Mouse (Mus musculus): ENCODE results near the gene Nkapd1. TPM values are rescaled to one million over a fixed set of nuclear protein-coding genes. Genes with fewer than 3 reads are reported as not detected.

Nkapd1 gene
- total RNA-seq, 2 experiments from 2014 or later = 13.0 to 16.5 TPM

GRCm38 (mm10) chr9:50603189-50603997 lies 13.9 kb downstream of the Nkapd1 start, which contains the start of the genes Sdhd and Timm8b:
Sdhd (minus strand) TSS chr9:50603812.
Timm8b (plus strand) TSS chr9:50603910.
- intact Hi-C loops (cut with DNase I) = loop anchor here (2.0 to 5.0 kb wide), 3 partner anchors 13 to 141 kb away; partner anchors contain the start of genes Dlat, Nkapd1 and Pih1d2

DNA sequence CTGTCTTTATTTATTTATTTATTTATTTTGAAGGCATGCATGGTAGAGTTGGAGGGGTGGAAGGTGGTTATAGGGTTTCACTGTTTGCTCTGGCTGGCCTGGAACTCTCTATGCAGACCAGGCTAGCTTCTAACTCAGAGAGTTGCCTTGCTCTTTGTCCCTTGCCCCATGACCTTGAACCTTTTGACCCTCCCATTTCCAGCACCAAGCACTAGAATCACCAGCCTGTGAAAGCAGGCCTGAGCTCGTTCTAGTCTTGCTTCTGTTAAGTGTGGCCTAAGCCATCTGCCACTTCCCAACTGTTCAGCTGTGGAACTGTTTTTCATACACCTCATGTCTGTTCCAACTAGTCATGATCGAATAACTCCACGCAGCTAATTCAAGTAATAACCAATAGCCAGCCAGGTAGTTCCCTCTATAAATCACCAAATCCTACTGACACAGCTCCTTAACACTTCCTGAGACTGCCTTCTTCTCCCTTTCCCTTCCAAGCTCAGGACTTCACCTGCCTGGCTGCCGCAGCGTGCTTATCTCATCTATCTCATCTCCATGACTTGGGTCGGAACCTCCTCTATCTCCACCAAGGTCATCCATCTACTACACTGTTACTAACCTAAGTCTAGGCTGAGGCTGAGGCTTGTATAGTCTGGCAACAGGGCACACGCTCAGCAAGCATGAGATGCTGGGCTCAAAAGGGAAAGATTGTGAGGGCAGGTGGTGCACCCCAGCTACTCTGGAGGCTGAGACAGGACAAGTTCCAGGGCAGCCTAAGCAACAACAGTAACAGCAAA lies 15.0 kb downstream of the Nkapd1 start:
- DNase-seq = no peak
- intact Hi-C loops (cut with DNase I) = loop anchor here (2.0 to 5.0 kb wide), 3 partner anchors 15 to 140 kb away; partner anchors contain the start of genes Dlat, Nkapd1 and Pih1d2

More at GRCm38 (mm10) chr9:50603189-50603997, 13.9 kb downstream of the Nkapd1 start, which contains the start of the genes Sdhd and Timm8b:
- DNase-seq = peak; percentile 91 to 92

DNA sequence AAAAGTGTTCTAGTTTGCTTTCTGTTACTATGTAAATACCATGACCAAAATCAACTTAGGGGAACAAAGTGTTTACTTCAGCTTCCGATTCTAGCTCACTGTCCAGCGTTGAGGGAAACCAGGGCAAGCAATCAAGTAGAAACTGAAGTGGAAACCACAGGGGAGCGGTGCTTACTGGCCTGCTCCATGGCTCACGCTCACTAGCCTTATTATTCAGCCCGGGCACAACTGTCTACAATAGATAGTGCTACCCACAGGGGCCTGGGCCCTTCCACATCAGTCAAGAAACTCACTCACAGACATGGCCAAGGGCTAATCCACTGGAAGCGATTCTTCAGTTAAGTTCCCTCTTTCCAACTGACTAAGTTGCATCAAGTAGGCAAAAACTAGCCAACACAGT lies 15.7 kb downstream of the Nkapd1 start:
- no peak for DNase-seq
- intact Hi-C loops (cut with DNase I) = loop anchor here (5.0 kb wide), 2 partner anchors 56 to 139 kb away; partner anchors contain the start of gene Dlat

- DNase-seq = no peak
- intact Hi-C loops (cut with DNase I) = no loop called here
Observed at GRCm38 (mm10) chr9:50596973-50597372, 20.3 kb downstream of the Nkapd1 start.

DNA sequence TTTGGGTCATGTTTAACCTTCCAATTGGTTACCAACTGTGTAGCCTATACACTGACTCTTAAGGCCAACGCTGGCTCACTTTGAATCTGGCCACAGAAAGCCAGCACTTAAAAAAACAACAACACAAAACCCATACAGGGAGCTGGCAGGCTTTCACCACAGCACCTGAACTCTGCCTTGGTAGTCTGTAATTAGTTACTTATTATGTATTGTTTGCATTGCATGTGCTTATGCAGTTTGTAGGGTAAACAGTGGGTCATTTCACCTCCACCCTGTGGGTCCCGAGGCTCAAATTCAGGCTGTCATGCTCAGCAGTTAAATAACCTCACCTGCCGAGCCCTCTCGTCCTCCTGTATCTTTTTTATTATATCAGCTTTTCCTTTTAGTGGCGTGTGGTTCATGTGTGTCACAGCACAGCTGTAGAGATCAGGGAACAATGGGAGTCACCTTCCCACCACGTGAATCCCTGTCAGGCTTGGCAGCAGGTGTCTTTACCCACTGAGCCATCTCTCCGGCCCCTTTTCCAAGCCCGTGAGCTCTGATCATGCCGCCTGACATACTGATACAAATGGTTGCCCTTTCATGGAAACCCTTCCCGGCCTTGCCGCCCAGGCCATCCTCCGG lies 22.4 kb downstream of the Nkapd1 start:
- DNase-seq = no peak
- intact Hi-C loops (cut with DNase I) = no loop called here

DNA sequence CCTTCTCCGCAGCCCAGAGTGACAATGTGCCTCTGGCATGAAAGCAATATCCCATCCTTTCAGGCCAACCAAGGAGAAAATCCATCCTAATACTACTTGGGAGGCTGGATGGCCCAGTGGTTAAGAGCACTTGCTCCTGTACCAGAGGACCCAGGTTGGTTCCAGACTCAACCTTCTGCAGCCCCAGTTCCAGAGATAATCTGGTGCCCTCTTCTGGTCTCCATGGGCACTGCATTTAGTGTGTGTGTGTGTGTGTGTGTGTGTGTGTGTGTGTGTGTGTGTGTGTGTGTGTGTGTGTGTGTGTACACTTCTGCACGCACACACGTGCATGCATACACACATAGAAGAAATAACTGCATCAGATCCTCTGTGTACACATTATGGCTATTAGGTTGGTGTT lies 23.7 kb downstream of the Nkapd1 start:
- intact Hi-C loops (cut with DNase I) = no loop called here
- peak in 1 of 2 experiments; percentile 26 for DNase-seq

DNA sequence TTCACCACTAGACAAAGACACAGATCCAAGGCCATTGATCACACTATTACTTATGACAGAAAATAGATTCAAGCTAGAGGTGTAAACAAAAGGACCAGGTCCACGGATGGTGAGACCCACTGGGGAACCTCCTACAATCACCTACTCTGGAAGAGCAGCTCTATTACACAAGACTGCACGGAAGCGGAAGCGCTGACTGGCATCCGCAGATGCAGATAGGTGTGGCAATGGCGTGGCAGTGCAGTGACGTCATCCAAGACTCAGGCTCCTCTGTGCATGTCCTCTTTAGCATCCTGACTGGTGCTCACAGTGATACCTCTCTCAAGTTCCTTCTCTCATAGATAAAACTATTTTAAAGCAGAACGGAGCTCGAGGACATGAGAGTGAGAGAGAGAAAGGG lies 24.3 kb downstream of the Nkapd1 start:
- intact Hi-C loops (cut with DNase I) = no loop called here
- DNase-seq = no peak

DNA sequence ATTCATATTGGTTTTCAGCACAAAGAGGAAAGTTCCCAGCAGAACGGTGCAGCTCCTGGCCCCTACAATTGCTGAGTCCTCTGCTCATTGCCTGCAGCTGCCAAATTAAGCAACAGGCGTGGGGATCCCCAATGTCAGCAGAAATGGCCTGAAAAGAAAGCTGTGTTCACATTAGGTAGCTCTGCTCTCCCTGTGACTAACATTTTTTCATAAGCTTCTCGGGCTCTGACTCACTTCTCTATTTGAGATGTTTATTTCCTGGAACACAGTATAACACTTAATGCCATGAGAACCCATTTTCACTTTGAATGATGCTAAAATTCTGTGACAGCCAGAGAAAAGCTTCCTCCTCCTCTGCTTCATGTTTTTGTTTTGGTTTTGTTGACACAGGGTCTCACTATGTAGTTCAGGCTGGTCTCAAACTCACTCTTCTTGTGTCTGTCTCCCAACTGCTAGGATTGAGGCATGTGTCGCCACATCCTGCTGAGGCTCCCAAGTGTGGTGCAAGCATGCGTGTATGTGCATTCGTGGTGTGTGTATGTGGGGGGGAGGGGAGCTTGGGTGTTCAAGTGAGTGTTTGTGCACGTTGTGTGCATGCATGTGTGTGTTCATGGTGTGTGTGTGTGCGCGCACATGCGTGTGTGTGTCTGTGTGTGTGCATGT lies 26.3 kb downstream of the Nkapd1 start:
- DNase-seq = no peak
- intact Hi-C loops (cut with DNase I) = no loop called here

- no peak for DNase-seq
- intact Hi-C loops (cut with DNase I) = no loop called here
Observed at GRCm38 (mm10) chr9:50586955-50587354, 30.3 kb downstream of the Nkapd1 start.

- DNase-seq = no peak
- intact Hi-C loops (cut with DNase I) = no loop called here
Observed at GRCm38 (mm10) chr9:50585145-50585818, 32.0 kb downstream of the Nkapd1 start.

DNA sequence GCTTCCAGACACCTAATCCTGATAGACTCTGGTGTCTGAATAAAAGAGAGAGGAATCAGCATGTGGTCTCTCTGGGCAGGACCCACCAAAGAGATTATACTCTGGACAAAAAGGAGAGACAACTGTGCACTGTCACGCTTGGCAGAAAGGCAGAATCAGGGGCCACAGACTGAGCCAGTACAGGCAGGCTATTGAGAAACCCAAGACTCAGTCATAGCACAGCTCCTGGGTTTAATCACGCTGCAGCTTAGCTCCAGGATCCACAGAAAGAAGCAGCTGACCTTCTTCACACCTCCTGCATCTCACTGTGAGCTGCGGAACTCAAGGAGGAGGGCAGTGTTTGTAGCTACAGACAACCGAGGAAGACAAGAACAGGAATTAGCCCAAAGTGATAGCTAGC lies 36.9 kb downstream of the Nkapd1 start:
- no peak for DNase-seq

DNA sequence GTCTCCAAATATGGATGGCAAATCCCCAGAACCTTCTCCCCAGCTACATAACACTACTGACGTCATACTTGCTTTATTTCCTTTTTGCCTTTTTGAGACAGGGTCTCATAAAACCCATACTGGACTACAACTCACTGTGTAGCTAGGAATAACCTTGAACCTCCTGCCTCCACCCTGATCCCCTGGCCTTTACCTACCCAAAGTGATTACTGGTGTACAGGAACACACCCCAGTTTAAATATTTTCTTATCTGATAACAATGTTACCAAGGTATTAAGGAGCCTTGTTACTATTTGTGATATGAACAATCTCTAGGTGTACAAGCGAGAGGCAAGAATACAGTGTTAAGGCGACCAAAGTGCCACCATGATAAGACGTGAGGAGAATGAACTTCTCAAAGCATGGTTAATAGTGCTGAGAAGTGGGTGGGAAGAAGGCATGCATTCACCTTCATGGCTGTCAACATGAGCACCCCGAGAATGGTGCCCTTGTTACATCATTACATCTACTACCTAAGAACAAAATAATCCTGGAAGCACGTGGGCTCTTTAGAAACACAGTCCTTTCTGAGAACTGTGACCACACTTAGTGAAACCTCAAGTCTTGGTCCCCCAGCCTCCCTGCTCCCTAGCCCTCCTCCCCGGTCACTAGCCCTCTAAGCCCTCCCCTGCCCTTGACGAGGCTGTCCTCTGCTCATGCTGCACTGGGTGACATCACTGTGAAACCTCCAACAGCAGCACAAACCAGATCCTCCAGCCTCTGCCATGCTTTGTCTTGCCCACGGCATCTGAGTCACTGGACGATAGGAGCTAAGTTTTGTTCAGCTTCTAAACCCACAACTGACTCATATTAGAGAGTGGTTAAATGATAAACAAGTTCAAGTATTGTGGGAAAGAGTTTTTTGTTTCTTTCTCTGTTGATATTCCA lies 47.4 kb downstream of the Nkapd1 start:
- DNase-seq = no peak
- intact Hi-C loops (cut with DNase I) = no loop called here

More for the DNA sequence above, 36.9 kb downstream of the Nkapd1 start:
- intact Hi-C loops (cut with DNase I) = no loop called here

DNA sequence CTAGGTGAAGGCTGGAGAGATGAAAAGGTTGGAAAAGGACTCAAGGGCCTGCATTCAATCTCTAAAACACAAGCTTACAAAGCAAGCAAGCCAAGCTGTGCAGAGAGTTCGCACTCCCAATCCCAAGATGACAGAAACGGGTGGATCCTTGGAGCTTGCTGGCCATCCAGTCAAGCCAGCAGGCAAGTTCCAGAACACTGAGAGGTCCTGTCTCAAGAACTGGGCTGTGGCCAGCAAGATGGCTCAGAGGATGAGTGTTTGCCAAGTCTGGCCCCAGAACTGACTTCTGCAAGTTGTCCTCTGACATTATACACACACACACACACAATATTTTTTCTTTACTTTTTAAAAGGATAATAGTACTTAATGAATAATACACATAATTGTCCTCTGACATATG lies 49.4 kb downstream of the Nkapd1 start:
- intact Hi-C loops (cut with DNase I) = no loop called here

DNA sequence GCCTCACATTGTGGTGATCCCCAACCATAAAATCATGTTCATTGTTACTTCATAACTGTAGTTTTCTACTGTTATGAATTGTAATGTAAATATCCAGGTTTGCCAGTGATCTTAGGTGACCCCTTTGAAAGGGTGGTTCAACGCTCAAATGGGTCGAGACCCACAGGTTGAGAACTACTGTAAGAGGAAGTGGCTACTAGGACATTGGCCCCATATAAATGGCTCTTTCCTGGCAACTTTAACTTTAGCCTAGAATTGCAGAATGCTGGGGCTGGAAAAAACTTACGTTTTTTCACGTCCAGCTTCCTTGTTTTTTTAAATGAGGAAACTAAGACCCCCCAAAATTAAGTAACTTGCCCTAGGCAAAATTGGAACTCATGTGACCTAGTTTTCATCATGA lies 49.9 kb downstream of the Nkapd1 start:
- no peak for DNase-seq
- intact Hi-C loops (cut with DNase I) = no loop called here

More for the DNA sequence above, 49.4 kb downstream of the Nkapd1 start:
- no peak for DNase-seq

DNA sequence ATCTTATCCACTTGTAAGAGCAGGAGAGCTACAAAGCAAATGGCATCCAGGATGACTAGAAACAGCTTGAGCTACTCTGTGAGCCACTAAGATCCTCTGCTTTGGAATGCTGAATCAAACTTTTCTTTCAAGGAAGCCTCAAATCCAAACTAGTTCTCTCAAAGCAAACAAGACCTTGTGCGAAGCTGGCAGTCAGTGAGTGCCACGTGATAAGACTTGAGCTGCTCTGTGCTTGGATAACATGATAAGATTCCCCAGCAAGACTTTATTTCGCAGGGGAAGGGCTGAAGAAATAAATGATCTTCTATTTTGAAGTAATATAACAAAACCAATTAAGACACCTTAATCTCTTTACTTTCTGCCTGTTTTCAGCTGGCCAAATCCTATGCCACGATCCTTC lies 51.3 kb downstream of the Nkapd1 start:
- DNase-seq = no peak
- intact Hi-C loops (cut with DNase I) = no loop called here

DNA sequence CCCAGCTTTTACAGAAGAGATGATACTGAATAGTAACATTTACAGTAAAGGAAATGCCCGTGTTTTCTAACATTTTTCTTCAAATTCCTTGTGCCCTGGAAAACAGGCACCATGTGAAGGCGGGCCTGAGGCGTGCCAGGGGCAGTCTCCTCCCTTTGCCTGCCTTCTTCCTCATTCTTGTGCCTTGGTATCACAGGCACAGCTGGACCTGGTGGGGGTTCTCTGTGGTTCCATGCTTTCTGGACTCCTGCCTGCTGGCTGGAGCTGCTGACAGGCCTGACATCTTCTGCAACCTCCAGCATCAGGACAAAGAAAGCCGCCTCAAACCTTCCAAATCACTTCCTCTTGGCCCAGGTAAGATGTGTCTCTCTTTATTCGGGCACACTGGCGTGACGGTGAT lies 52.1 kb downstream of the Nkapd1 start:
- DNase-seq = no peak
- intact Hi-C loops (cut with DNase I) = no loop called here

- DNase-seq = no peak
- intact Hi-C loops (cut with DNase I) = no loop called here
Observed at GRCm38 (mm10) chr9:50561918-50562360, 55.3 kb downstream of the Nkapd1 start.

GRCm38 (mm10) chr9:50561145-50561917 lies 55.9 kb downstream of the Nkapd1 start, which contains the start of gene Tex12:
Tex12 (minus strand) TSS chr9:50561325.
- DNase-seq = no peak
- intact Hi-C loops (cut with DNase I) = no loop called here

Data from heart, postnatal 36 days (tissue).